Mouse (Mus musculus) cerebellum, adult 2 months (tissue): ENCODE measurements around the gene Batf2. TPM values are rescaled to one million over a fixed set of nuclear protein-coding genes. Genes with fewer than 3 reads are reported as not detected.

Source experiments
- DNase-seq, 2 experiments: peaks; one replicate each; pipeline ENCODE4 v3.0.0; 2021
- H3K27ac ChIP-seq: fragments of 200-500 bp; 2 replicates; pipeline ENCODE4 v1.5.1; 2012; ENCODE audit warnings: low read length, control low read depth, inconsistent platforms; ENCODE audit not compliant: insufficient read depth
- H3K27me3 ChIP-seq: fragments of 200-500 bp; 2 replicates; pipeline ENCODE4 v1.6.1; 2012; ENCODE audit warnings: inconsistent platforms, mild to moderate bottlenecking, low read length, moderate library complexity; ENCODE audit not compliant: control insufficient read depth, insufficient read depth
- H3K4me1 ChIP-seq: fragments of 200-500 bp; 2 replicates; pipeline ENCODE4 v1.6.1; 2011; ENCODE audit warnings: low read length; ENCODE audit not compliant: control insufficient read depth, insufficient read depth
- H3K4me3 ChIP-seq: fragments of 200-500 bp; replicated peaks from 2 replicates; pipeline ENCODE3; 2011; ENCODE audit warnings: mild to moderate bottlenecking, low read depth, low read length, control low read depth; ENCODE audit not compliant: insufficient read depth
- CTCF ChIP-seq: fragments of 200-500 bp; IDR thresholded peaks from 2 replicates; pipeline ENCODE4 v1.5.1; 2011; ENCODE audit warnings: low read depth, mild to moderate bottlenecking, control low read depth, low read length, moderate library complexity, borderline replicate concordance; ENCODE audit not compliant: insufficient read depth
- POLR2A ChIP-seq: fragments of 200-500 bp; IDR thresholded peaks from 2 replicates; pipeline ENCODE4 v1.6.1; 2011; ENCODE audit warnings: low read length, control low read depth, borderline replicate concordance; ENCODE audit not compliant: insufficient read depth
- WGBS: fragments of 180-500 bp; shearing (Covaris S2); methylation state at CpG from one replicate; pipeline ENCODE4 v1.1.7; 2018; 5-methylcytosine and 5-hydroxymethylcytosine counted together
- polyA plus RNA-seq: library from polyadenylated mRNA; depleted of rRNA; stranded (reverse); fragments of >200 nt; gene quantifications from 2 replicates; pipeline ENCODE4 v1.2.3, GENCODE M21; 2012; rRNA removed

Batf2 gene
- polyA plus RNA-seq: 0.29 and 0.54 TPM in 2 replicates

DNA sequence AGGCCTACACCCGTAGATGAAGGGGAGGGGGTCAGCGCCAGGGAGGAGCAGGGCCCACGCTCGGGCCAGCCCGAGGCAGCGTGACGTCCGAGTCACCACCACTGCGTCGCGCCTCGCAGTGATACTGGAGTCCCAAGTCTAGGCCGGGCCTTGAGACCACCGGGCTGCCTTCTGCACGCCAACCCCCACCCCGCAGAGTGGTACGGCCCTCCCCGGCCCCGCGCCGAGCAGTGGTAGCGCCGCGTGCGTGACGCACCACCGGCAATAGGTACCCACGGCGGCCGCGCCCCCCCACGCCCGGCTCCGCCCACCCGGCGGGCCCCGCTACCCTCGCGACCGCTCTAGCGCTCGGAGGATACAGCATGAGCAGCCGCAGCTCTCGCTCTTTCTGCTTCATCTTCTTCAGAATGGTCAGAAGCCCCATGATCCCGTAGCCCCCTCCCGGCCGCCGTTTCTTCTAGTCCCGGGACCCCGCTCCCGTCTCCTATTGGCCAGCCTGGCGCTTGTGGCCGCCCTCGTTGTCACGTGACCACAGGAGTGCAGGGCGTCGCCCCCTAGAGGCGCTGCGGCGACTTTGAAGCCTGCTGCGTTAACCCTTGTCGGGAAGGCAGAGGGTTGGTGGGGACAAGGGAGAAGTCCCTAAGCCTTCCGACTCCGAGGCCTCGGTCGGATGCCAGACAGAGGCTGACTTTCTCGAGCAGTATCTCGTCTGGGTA lies at the start of gene Batf2:
TSS of gene Batf2 (plus strand) at position 306 of the 716 bp plus-strand sequence.
- under 1% methylated on average over 67 of the region's 68 CpGs for WGBS
- Histone ChIP-seq H3K27ac (peak within 1 kb of the TSS; percentile 94), H3K27me3 (no peaks in the 10 kb centered on the region), H3K4me1 (peaks cover 8% of the 10 kb centered on the region), H3K4me3 (peak within 1 kb of the TSS; percentile 89)
- TF ChIP-seq CTCF (peak; percentile 63), POLR2A (peak; percentile 78)
- peak; percentile 93 to 96 for DNase-seq

- H3K4me1 ChIP-seq: no peaks in the 10 kb centered on the region
- H3K27me3 ChIP-seq: no peaks in the 10 kb centered on the region
- no peak for DNase-seq
- no peak within 1 kb of the TSS for H3K4me3 ChIP-seq
- WGBS: 83% methylated on average over 7 of the region's 7 CpGs
- no peak within 1 kb of the TSS for H3K27ac ChIP-seq
- TF ChIP-seq POLR2A (no peak), CTCF (no peak)
Observed at GRCm38 (mm10) chr19:6094119-6094518, 46.7 kb upstream of the Batf2 start, which contains the start of gene AC131692.1. AC131692.1 (plus strand) TSS chr19:6094419.

- TF ChIP-seq CTCF (no peak), POLR2A (no peak)
- H3K4me1 ChIP-seq: no peaks in the 10 kb centered on the region
- 84% methylated on average over 3 of the region's 3 CpGs for WGBS
- H3K27ac ChIP-seq: no peak overlapping the region
- no peak for DNase-seq
- H3K27me3 ChIP-seq: no peaks in the 10 kb centered on the region
- no peak overlapping the region for H3K4me3 ChIP-seq
Observed at GRCm38 (mm10) chr19:6097847-6098246, 42.9 kb upstream of the Batf2 start.

DNA sequence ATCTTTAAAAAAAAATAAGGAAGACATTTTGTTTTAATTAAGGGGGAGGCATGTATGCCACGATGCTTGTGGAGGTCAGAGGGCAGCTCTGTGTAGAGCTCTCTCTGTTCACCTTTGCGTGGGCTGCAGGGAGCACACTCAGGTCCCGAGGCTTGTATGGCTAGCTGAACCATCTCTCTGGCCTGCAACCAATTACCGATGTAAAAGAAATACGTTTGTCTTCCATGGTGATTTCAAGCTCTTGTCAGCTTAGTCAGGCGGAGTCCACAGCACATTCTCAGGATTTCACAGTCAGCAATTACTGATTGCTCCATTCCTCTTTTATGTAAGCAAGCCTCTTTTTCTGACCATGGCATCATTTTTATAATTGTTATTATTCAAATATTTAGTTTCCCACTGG lies 39.6 kb upstream of the Batf2 start:
- Histone ChIP-seq H3K4me3 (no peak overlapping the region), H3K27me3 (no peaks in the 10 kb centered on the region), H3K27ac (no peak overlapping the region), H3K4me1 (no peaks in the 10 kb centered on the region)
- 75% methylated on average over 6 of the region's 6 CpGs for WGBS
- DNase-seq: no peak
- TF ChIP-seq POLR2A (no peak), CTCF (no peak)

DNA sequence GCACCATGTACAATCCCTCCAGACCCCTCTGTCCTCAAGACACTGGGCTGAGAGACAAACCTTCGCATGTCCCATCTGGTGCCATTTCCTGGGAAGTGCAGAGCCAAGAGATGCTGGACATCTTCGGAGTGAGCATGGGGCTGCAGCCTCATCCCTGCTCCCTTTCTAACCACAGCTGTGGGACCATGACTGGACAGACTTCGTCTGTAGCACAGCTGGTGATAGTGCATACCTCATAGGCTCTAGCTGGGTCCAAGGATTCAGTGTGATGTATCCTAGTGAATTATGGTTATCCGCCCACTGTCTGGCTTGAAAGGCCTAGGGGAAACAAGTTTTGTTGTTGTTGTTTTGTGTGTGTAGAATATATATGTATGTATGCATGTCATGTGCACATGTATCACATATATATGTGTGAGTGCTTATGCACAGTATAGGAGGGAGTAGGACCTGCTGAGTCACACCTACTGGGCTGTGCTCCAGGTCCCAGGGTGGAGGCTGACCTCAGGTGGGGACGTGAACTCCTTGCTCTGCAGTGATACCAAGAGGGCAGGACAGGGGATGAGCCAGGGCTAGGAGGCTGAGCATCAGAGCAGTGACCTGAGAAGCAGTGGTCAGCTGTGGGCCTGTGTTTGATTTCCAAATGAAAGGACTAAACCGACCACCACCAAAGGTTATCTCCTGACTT lies 38.5 kb upstream of the Batf2 start:
- no peak for TF ChIP-seq CTCF
- no peak for TF ChIP-seq POLR2A

GRCm38 (mm10) chr19:6104476-6104875 lies 36.3 kb upstream of the Batf2 start:
- Histone ChIP-seq H3K27me3 (no peaks in the 10 kb centered on the region), H3K4me1 (no peaks in the 10 kb centered on the region), H3K27ac (no peak overlapping the region), H3K4me3 (no peak overlapping the region)
- WGBS: 88% methylated on average over 4 of the region's 4 CpGs
- no peak for TF ChIP-seq CTCF
- TF ChIP-seq POLR2A: no peak
- no peak for DNase-seq

More for the DNA sequence above, 38.5 kb upstream of the Batf2 start:
- H3K27ac ChIP-seq: no peak overlapping the region
- no peaks in the 10 kb centered on the region for H3K27me3 ChIP-seq
- no peak overlapping the region for H3K4me3 ChIP-seq
- DNase-seq: no peak
- no peaks in the 10 kb centered on the region for H3K4me1 ChIP-seq
- WGBS: 68% methylated on average over 6 of the region's 6 CpGs

DNA sequence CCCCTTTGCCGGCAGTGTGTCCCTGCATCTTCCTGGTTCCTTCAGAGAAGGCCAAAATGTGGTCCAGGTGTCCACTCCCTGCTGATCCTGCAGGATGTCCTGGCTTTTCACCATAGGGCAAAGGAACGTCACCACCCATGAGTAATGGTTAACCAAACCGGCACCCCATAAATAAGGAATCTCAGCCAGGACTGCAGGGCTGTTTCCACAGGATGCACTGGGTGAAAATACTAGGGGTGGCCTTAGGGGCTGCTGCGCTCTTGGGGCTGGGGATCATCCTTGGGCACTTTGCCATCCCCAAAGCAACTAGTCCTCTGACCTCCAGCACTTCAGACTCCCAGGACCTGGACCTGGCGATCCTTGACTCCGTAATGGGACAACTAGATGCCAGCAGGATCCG lies 35.2 kb upstream of the Batf2 start, which contains the start of gene Naaladl1:
TSS of gene Naaladl1 (plus strand) at position 197 of the 400 bp plus-strand sequence.
- H3K4me3 ChIP-seq: no peak within 1 kb of the TSS
- H3K27ac ChIP-seq: no peak within 1 kb of the TSS
- 88% methylated on average over 7 of the region's 7 CpGs for WGBS
- no peak for DNase-seq
- no peaks in the 10 kb centered on the region for H3K27me3 ChIP-seq
- TF ChIP-seq POLR2A (no peak), CTCF (no peak)
- H3K4me1 ChIP-seq: no peaks in the 10 kb centered on the region

GRCm38 (mm10) chr19:6113116-6113515 lies 27.7 kb upstream of the Batf2 start:
- no peak for TF ChIP-seq POLR2A
- no peak for TF ChIP-seq CTCF
- WGBS: 51% methylated on average over 6 of the region's 6 CpGs
- H3K4me1 ChIP-seq: peaks cover 10% of the 10 kb centered on the region
- DNase-seq: no peak
- no peaks in the 10 kb centered on the region for H3K27me3 ChIP-seq
- no peak overlapping the region for H3K27ac ChIP-seq
- no peak overlapping the region for H3K4me3 ChIP-seq
